Mouse (Mus musculus) myocyte (in vitro differentiated cells): ENCODE measurements around the gene Macrod2.

ENCODE experiments used
- MAX ChIP-seq: IDR thresholded peaks from one replicate; pipeline ENCODE4 v1.6.1; 2011; ENCODE audit warnings: low read depth, mild to moderate bottlenecking, control low read depth
- MYOD1 ChIP-seq, 3 experiments: IDR thresholded peaks; one replicate each; pipeline ENCODE4 v1.6.1; 2011; ENCODE audit warnings: control low read depth in 2 of 3, low read depth in 2 of 3, mild to moderate bottlenecking in 2 of 3, moderate library complexity in 1 of 3; ENCODE audit not compliant: insufficient read length in 2 of 3, control insufficient read depth in 1 of 3
- MYOG ChIP-seq, 3 experiments: IDR thresholded peaks; one replicate each; pipeline ENCODE4 v1.6.1; 2011; ENCODE audit warnings: control low read depth in 2 of 3, low read depth in 2 of 3, mild to moderate bottlenecking in 2 of 3; ENCODE audit not compliant: insufficient read length in 2 of 3, control insufficient read depth in 1 of 3, insufficient read depth in 1 of 3
- POLR2A ChIP-seq: IDR thresholded peaks from one replicate; pipeline ENCODE4 v1.6.1; 2011; ENCODE audit warnings: low read depth, mild to moderate bottlenecking, control low read depth, moderate library complexity; ENCODE audit not compliant: insufficient read length
- POLR2AphosphoS2 ChIP-seq: IDR thresholded peaks from one replicate; pipeline ENCODE4 v1.6.1; 2011; ENCODE audit warnings: low read depth, control low read depth; ENCODE audit not compliant: insufficient read length
- TCF3 ChIP-seq: IDR thresholded peaks from one replicate; pipeline ENCODE4 v1.6.1; 2011; ENCODE audit warnings: low read depth, control low read depth; ENCODE audit not compliant: insufficient read length
- USF1 ChIP-seq: IDR thresholded peaks from one replicate; pipeline ENCODE4 v1.6.1; 2011; ENCODE audit warnings: low read depth, mild to moderate bottlenecking, control low read depth, moderate library complexity

DNA sequence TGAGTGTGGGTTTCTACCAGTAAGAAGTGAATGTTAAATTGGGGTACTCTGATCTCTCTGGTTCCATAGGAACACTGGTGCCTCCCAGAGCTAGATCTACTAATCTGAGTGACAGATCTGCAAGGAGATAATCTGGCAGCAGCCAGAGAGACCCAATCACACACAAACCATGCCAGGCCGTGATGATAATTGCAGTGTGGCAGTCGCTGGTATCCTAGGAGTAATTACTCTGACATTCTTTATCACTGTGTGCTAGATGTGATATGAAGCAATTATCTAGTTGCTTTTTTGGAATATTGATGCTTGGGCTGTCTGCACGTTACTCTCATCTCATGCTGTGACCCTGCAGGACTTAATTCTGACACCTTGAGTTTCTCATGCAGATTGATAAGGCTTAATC, 1518.4 kb downstream of the Macrod2 start:
- TF ChIP-seq MYOG (IDR thresholded peaks at IDR 0.05; ENCODE audit: control insufficient read depth in 1 of 3, insufficient read depth in 1 of 3, insufficient read length in 2 of 3, low read depth in 2 of 3), result no peak
- TF ChIP-seq MAX, result no peak
- TF ChIP-seq POLR2A, result no peak
- no peak for TF ChIP-seq TCF3
- no peak for TF ChIP-seq USF1
- TF ChIP-seq POLR2AphosphoS2, result no peak
- no peak for TF ChIP-seq MYOD1 (IDR thresholded peaks at IDR 0.05; ENCODE audit: control insufficient read depth in 1 of 3, insufficient read length in 2 of 3, low read depth in 2 of 3)
